Mouse (Mus musculus) heart, adult 11 months (tissue): ENCODE results near the gene Syn3.

ENCODE experiments used
- DNase-seq: peaks from one replicate; pipeline ENCODE4 v3.0.0; 2022

Gene Syn3

GRCm38 (mm10) chr10:86139061-86139681, 359.5 kb downstream of the Syn3 start:
- DNase-seq: peak; percentile 98

GRCm38 (mm10) chr10:86137589-86138173, 361.0 kb downstream of the Syn3 start:
- peak; percentile 89 for DNase-seq

- peak; percentile 76 for DNase-seq
Observed at GRCm38 (mm10) chr10:86137106-86137505, 361.6 kb downstream of the Syn3 start.

- DNase-seq: peak; percentile 27
Observed at GRCm38 (mm10) chr10:86136249-86136648, 362.4 kb downstream of the Syn3 start.

GRCm38 (mm10) chr10:86134848-86135247, 363.8 kb downstream of the Syn3 start:
- DNase-seq: peak; percentile 82

GRCm38 (mm10) chr10:86134336-86134735, 364.4 kb downstream of the Syn3 start:
- DNase-seq: peak; percentile 58

GRCm38 (mm10) chr10:86132420-86132956, 366.2 kb downstream of the Syn3 start:
- peak; percentile 54 for DNase-seq

- peak; percentile 78 for DNase-seq
Observed at GRCm38 (mm10) chr10:86129046-86129445, 369.6 kb downstream of the Syn3 start.

- peak; percentile 97 for DNase-seq
Observed at GRCm38 (mm10) chr10:86126478-86126877, 372.2 kb downstream of the Syn3 start.

GRCm38 (mm10) chr10:86125421-86125820, 373.3 kb downstream of the Syn3 start:
- DNase-seq: peak; percentile 79

- DNase-seq: peak; percentile 90
Observed at GRCm38 (mm10) chr10:86124115-86124514, 374.6 kb downstream of the Syn3 start.

GRCm38 (mm10) chr10:86123224-86123623, 375.5 kb downstream of the Syn3 start:
- peak; percentile 87 for DNase-seq

GRCm38 (mm10) chr10:86122456-86122855, 376.2 kb downstream of the Syn3 start:
- peak; percentile 71 for DNase-seq

- peak; percentile 83 for DNase-seq
Observed at GRCm38 (mm10) chr10:86116268-86116667, 382.4 kb downstream of the Syn3 start.

GRCm38 (mm10) chr10:86114431-86114848, 384.3 kb downstream of the Syn3 start:
- peak; percentile 92 for DNase-seq

GRCm38 (mm10) chr10:86108797-86109196, 389.9 kb downstream of the Syn3 start:
- peak; percentile 54 for DNase-seq

GRCm38 (mm10) chr10:86107681-86108080, 391.0 kb downstream of the Syn3 start:
- DNase-seq: peak; percentile 75

- peak; percentile 46 for DNase-seq
Observed at GRCm38 (mm10) chr10:86103976-86104375, 394.7 kb downstream of the Syn3 start.

- peak; percentile 97 for DNase-seq
Observed at GRCm38 (mm10) chr10:86100281-86100851, 398.3 kb downstream of the Syn3 start.

- DNase-seq: no peak
Observed at GRCm38 (mm10) chr10:86098363-86098762, 400.3 kb downstream of the Syn3 start.

- DNase-seq: peak; percentile 86
Observed at GRCm38 (mm10) chr10:86093109-86094035, 405.3 kb downstream of the Syn3 start.

- peak; percentile 76 for DNase-seq
Observed at GRCm38 (mm10) chr10:86091919-86092318, 406.8 kb downstream of the Syn3 start.

- DNase-seq: peak; percentile 81
Observed at GRCm38 (mm10) chr10:86079921-86080320, 418.8 kb downstream of the Syn3 start.
